Mouse (Mus musculus) limb, embryonic 11.5 days (tissue): ENCODE results near the gene Tmem245. TPM values are rescaled to one million over a fixed set of nuclear protein-coding genes. Genes with fewer than 3 reads are reported as not detected.

Experiments
- ATAC-seq: fragments of 200-750 bp; cut with Nextera tagmentation; 2 replicates; pipeline ENCODE4 v1.8.0; 2017; ENCODE audit warnings: low read depth; ENCODE audit not compliant: insufficient number of reproducible peaks, low FRiP score, low TSS enrichment
- DNase-seq: peaks from one replicate; pipeline ENCODE4 v3.0.0-alpha.2; 2015; ENCODE audit warnings: low spot score
- H3K27ac ChIP-seq: fragments of 300-500 bp; sonication (generic); replicated peaks from 2 replicates; pipeline ENCODE4 v1.5.1; 2014; ENCODE audit warnings: low read depth, mild to moderate bottlenecking, low read length
- H3K27me3 ChIP-seq: fragments of 300-500 bp; sonication (generic); 2 replicates; pipeline ENCODE4 v1.6.1; 2014; ENCODE audit warnings: mild to moderate bottlenecking, low read length, mixed read lengths; ENCODE audit not compliant: control insufficient read depth, insufficient read depth
- H3K36me3 ChIP-seq: fragments of 300-500 bp; sonication (generic); 2 replicates; pipeline ENCODE4 v1.6.1; 2014; ENCODE audit warnings: mild to moderate bottlenecking, low read length, moderate library complexity, mixed read lengths; ENCODE audit not compliant: control insufficient read depth, insufficient read depth
- H3K4me1 ChIP-seq: fragments of 300-500 bp; sonication (generic); 2 replicates; pipeline ENCODE4 v1.6.1; 2014; ENCODE audit warnings: low read length, mixed read lengths; ENCODE audit not compliant: control insufficient read depth, insufficient read depth
- H3K4me2 ChIP-seq: fragments of 300-500 bp; sonication (generic); 2 replicates; pipeline ENCODE4 v1.6.1; 2014; ENCODE audit warnings: low read depth, mild to moderate bottlenecking, moderate library complexity; ENCODE audit not compliant: severe bottlenecking
- H3K4me3 ChIP-seq: fragments of 300-500 bp; sonication (generic); 2 replicates; pipeline ENCODE4 v1.5.1; 2014; ENCODE audit warnings: low read depth, low read length
- H3K9ac ChIP-seq: fragments of 300-500 bp; sonication (generic); 2 replicates; pipeline ENCODE4 v1.6.1; 2014; ENCODE audit warnings: mild to moderate bottlenecking, low read length
- H3K9me3 ChIP-seq: fragments of 300-500 bp; sonication (generic); 2 replicates; pipeline ENCODE4 v1.6.1; 2016; ENCODE audit warnings: low read length; ENCODE audit not compliant: control insufficient read depth
- microRNA counts: library from miRNA; unstranded; fragments of <30 nt; microRNA quantifications from one replicate; lab custom pipeline; 2016
- microRNA-seq: library from miRNA; unstranded; fragments of <30 nt; microRNA quantifications from one replicate; pipeline ENCODE4, GENCODE M21; 2016
- polyA plus RNA-seq: library from polyadenylated mRNA; unstranded; fragments of >200 nt; fragmentation: Nextera tagmentation; extraction: Ambion mirVana; gene quantifications from 2 replicates; pipeline ENCODE4 v1.2.1, GENCODE M21; 2014

Gene Tmem245
- polyA plus RNA-seq, 1 experiment from 2014 or later: 8.8 TPM

DNA sequence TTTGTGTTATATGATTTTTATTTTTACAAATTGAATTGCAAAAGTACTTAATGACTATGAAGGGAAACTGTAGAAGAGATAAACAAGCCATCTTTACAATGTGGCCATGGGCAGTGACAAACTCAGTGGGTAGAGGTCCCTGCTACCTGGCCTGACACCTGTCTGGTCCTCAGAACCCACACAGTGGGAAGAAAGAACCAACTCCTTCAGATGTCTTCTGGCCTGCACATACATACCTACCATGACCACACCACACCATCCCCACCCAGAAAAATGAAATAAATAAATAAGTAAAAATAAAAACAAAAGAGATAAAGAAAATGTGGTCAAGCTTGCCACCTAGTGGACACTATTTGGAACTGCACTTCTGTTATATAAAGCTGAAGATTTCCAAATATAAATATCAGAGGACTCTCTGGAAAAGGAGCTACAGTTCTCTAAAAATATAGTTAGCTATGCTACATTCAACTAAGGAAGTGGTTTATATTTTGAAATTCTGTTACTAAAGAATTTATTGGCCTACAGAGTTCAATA, 127.2 kb downstream of the Tmem245 start:
- Histone ChIP-seq H3K4me3 (no peak overlapping the region), H3K36me3 (0 out of 2 replicates have a peak, but pooled peaks cover 2% of the 10 kb centered on the region), H3K4me2 (no peak overlapping the region), H3K4me1 (peaks cover 4% of the 10 kb centered on the region; the same call in 1 of the 2 replicates), H3K9ac (no peak overlapping the region), H3K9me3 (no peaks in the 10 kb centered on the region), H3K27ac (no peak overlapping the region), H3K27me3 (no peaks in the 10 kb centered on the region)
- DNase-seq: no peak
- ATAC-seq: no peak

MicroRNAs within 50 kb of the gene (microRNA counts, 519-probe panel; counts per million panel counts)
- microRNA mmu-miR-32 (lab: Ali Mortazavi, UCI): 4,587 counts per million, percentile 72 among the panel's probes with 10 or more counts

Small RNA genes within 50 kb of the gene (microRNA-seq; reads per million reads assigned to microRNA genes)
- gene Mir32: 381 reads per million, percentile 65 among the genes with 10 or more reads in this experiment

Other genes starting within 250 kb of the Tmem245 start
- gene Gm26657, start 207.4 kb downstream of the Tmem245 start, polyA plus RNA-seq: not detected in 2 replicates
- not detected in 2 replicates for gene Actl7b, start 206.0 kb downstream of the Tmem245 start, polyA plus RNA-seq
- gene Actl7a, start 204.0 kb downstream of the Tmem245 start, polyA plus RNA-seq: not detected in 2 replicates
- gene Elp1, start 145.1 kb downstream of the Tmem245 start, polyA plus RNA-seq: 101 and 105 TPM in 2 replicates
- gene Fam206a, start 145.1 kb downstream of the Tmem245 start, polyA plus RNA-seq: 28.6 and 30.5 TPM in 2 replicates
- gene Ctnnal1, start 82.2 kb downstream of the Tmem245 start, polyA plus RNA-seq: 36.2 and 37.7 TPM in 2 replicates
- 0.43 and 0.51 TPM in 2 replicates for gene Frrs1l, start 43.0 kb upstream of the Tmem245 start, polyA plus RNA-seq
- gene Epb41l4b, start 196.0 kb upstream of the Tmem245 start, polyA plus RNA-seq: 2.8 and 2.9 TPM in 2 replicates